6 mouse cellular contexts compared by ENCODE assay signal in the genomic region with DNA sequence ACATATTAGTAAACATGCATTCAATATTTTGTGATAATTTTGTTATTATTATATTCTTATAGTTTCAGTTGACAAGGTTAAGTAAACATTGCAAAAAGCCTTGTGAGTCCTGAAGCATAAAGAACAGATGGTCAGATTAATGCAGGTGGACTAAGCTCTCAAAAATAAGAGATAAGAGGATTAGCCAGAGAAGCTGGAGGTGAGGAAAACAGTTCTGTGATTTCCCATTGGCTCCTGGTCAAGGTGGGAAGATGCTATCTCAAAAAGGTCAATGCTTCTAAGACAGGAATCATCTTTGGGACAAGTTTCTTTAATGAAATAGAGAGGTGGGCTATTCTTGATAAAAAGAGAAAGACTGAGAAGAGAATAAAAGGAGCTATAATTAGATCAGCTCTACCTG.
"Had no signal": no experiment of that assay in that cellular context is flagged by ENCODE, and none has a peak within 500 bp of the region (broad histone marks: within the 10 kb centered on the region; RNA-seq: fewer than 3 reads in every experiment).

No protein-coding gene starts in this region.

- DNase-seq: kidney, adult 8-10 months; kidney, postnatal 25 days; lung, postnatal 14 days; right cerebral cortex, postnatal 14 days; thymus, adult 2 months; thymus, postnatal 36 days had no signal
